Mouse (Mus musculus): ENCODE data around the gene Hist2h3c1.

DNA sequence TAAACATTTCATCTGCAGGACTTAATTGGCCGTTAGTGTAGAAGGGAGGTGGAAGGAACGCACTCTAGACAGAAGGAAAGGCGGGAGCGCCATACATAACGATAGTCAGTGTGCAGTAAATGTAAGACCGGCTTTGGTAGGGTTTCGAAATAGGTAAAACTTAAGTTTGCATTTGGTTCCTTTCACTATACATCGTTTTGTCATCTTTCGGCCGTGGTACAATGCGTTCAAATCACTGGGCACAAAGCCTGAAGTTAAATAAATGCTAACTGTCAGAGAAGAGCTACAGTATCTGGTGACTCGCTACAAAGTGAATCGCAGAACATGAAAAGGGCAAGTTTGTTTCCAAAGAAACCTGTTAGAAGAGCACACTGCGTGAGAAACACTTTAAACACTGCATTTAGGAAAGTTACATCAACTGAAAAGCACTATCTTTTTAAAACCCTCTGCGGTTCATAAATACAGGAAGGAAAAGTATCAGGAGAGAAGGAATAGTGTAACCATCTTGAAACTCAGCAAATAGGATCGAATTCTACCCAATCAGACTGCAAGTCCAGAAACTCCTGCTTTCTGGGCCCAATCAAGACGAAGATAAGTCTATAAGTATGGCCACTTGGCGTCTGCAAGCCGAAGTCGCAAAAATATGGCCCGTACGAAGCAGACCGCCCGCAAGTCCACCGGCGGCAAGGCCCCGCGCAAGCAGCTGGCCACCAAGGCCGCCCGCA is 21.7 kb downstream of the Hist2h3c1 start, which contains the start of gene Hist2h3b:
- TF ChIP-seq GATA1 (IDR thresholded peaks at IDR 0.05; ENCODE audit: borderline replicate concordance, low read length) (no peak), FLI1 (IDR thresholded peaks at IDR 0.05; ENCODE audit: low read length) (no peak)

All from megakaryocyte, embryonic 14.5 days (primary cell).